Mouse (Mus musculus): Measurements from ENCODE around the gene Grik2. TPM values are rescaled to one million over a fixed set of nuclear protein-coding genes. Genes with fewer than 3 reads are reported as not detected.

Gene Grik2
- 0.18 TPM for polyA plus RNA-seq (2015; fragmentation: Illumina TruSeq; extraction: RNeasy Lipid Tissue Mini Kit (QIAGEN cat#74804); ENCODE audit: insufficient read depth, low replicate concordance)

DNA sequence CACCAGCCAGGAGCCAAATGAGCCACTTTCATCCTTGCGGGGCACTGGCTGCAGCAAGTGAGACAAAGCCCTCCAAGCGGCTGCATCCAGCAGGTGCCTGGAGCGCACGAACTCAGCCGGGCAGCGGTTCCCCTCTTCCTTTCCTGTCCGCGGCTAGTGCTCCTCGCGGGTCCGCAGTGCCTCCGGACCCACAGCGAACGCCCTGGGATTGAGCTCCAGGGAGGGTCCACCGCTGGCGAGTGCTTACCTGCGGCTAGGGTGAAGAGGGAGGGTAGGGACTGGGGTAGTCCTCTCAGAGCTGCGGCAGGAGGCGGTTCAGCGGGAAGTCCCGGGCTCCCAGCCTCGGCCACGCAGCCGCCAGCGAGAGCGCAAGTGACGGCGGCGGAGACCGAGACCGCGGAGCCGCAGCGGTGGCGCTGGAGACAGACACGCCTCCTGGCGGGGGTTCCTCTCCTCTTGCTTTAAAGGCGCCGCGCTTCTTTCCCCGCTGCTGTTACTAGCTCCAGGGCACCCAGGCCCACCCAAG is at the start of gene Grik2:
Gene Grik2 (minus strand): TSS at position 386 of the 526 bp plus-strand sequence.

Data from spleen, adult 10 weeks (tissue).